Mouse (Mus musculus): ENCODE measurements at regions not wholly inside any gene's neighbourhood (a gene's known extent, or its start where the extent isn't known, plus 50 kb on each side); places are given as distances from the start of the nearest gene placed in this dataset.

DNA sequence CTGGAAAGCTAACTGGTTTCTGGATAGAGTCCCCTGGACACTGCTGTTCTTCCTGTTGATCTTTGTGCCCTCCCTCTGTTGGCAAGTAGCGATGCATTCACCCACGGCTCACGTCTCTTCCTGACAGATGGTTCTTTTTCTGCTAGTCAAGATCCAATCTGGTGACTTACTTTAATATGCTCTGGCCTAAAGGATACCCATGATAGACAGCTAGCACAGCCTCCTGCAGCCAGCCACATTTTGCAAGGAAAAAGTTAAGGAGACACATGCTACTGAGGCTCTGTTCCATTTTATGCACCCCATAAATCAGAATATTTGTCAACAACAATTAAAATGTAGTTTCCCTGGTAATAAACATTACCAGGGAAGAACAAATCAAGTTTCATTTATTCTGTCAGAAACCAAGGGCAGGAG is 410.3 kb upstream of the Tmpo start:
- TF ChIP-seq POLR2A (IDR thresholded peaks at IDR 0.05; ENCODE audit: borderline replicate concordance, insufficient read depth, low read length) (no peak), CTCF (IDR thresholded peaks at IDR 0.05; ENCODE audit: borderline replicate concordance, insufficient read depth, low read depth, low read length) (peak; percentile 10; the same call in 1 of the 2 replicates)
